Mouse (Mus musculus) MEL (cell line): ENCODE measurements at regions not wholly inside any gene's neighbourhood (a gene's known extent, or its start where the extent isn't known, plus 50 kb on each side); places are given as distances from the start of the nearest gene placed in this dataset.

ENCODE experiments used
- CTCF ChIP-seq, 3 experiments: IDR thresholded peaks in 2 of 3; conservative IDR thresholded peaks in 1 of 3; 2 replicates each; pipeline ENCODE4 v1.5.1; 2011 to 2012; ENCODE audit warnings: low read length in 3 of 3, low read depth in 2 of 3, mild to moderate bottlenecking in 2 of 3, improper control_type of control experiment in 1 of 3, inconsistent platforms in 1 of 3, mixed read lengths in 1 of 3, moderate library complexity in 1 of 3; ENCODE audit not compliant: control insufficient read depth in 1 of 3, insufficient read depth in 1 of 3, poor library complexity in 1 of 3, severe bottlenecking in 1 of 3
- GATA1 ChIP-seq: IDR thresholded peaks from 2 replicates; pipeline ENCODE4 v1.6.1; 2011; ENCODE audit warnings: low read depth, low read length, improper control_type of control experiment
- KAT2A ChIP-seq: conservative IDR thresholded peaks from 2 replicates; pipeline ENCODE4 v1.6.1; 2012; ENCODE audit warnings: low read depth, low read length, improper control_type of control experiment, inconsistent platforms
- POLR2A ChIP-seq, 2 experiments: IDR thresholded peaks; 2 replicates each; pipeline ENCODE4 v1.6.1; 2011 to 2012; ENCODE audit warnings: low read length in 2 of 2, mild to moderate bottlenecking in 2 of 2, control low read depth in 1 of 2, improper control_type of control experiment in 1 of 2, low read depth in 1 of 2, moderate library complexity in 1 of 2; ENCODE audit not compliant: control insufficient read depth in 1 of 2, insufficient read depth in 1 of 2, poor library complexity in 1 of 2
- SIN3A ChIP-seq: IDR thresholded peaks from 2 replicates; pipeline ENCODE4 v1.6.1; 2012; ENCODE audit warnings: low read length, improper control_type of control experiment, inconsistent platforms
- USF1 ChIP-seq: IDR thresholded peaks from 2 replicates; pipeline ENCODE4 v1.6.1; 2014; ENCODE audit warnings: low read depth, mild to moderate bottlenecking, inconsistent platforms, low read length, improper control_type of control experiment, moderate library complexity

DNA sequence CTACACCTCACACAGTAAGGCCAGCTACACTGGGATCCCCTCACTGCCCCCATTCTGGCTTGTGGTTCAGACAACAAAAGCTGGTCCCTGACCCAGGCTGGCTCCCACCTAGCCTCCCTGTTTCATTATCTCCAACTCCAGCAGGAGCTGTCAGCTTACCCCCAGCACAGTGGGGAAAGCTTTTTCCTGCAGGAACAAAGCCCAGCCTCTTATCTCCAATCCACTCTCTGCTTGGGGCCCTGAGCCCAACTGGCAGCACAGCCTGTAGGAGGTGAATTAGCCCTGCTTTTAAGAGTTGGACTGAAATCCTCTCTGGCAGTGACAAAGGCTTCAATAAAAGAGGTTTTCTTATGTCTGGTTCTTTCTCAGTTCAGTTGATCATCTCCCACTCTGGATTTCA lies 138.7 kb downstream of the Cep170 start:
- no peak for TF ChIP-seq POLR2A (IDR thresholded peaks at IDR 0.05; ENCODE audit: control insufficient read depth in 1 of 2, insufficient read depth in 1 of 2, low read depth in 1 of 2, low read length in 2 of 2, poor library complexity in 1 of 2)
- TF ChIP-seq CTCF (IDR thresholded peaks at IDR 0.05 in 2 of 3, conservative IDR thresholded peaks at IDR 0.05 in 1 of 3; ENCODE audit: control insufficient read depth in 1 of 3, insufficient read depth in 1 of 3, low read depth in 2 of 3, low read length in 3 of 3, poor library complexity in 1 of 3, severe bottlenecking in 1 of 3), result no peak
- TF ChIP-seq GATA1, result no peak
- TF ChIP-seq SIN3A, result no peak
- no peak for TF ChIP-seq KAT2A
- TF ChIP-seq USF1, result no peak
